Mouse (Mus musculus) lung, adult 2 months (tissue): Measurements from ENCODE around the gene Clybl.

Experiments used
- CTCF ChIP-seq: fragments of 200-500 bp; IDR thresholded peaks from 2 replicates; pipeline ENCODE4 v1.5.1; 2011; ENCODE audit warnings: mild to moderate bottlenecking, low read length, control low read depth; ENCODE audit not compliant: insufficient read depth
- POLR2A ChIP-seq: fragments of 200-500 bp; IDR thresholded peaks from 2 replicates; pipeline ENCODE4 v1.6.1; 2011; ENCODE audit warnings: low read depth, mild to moderate bottlenecking, control low read depth, low read length, borderline replicate concordance; ENCODE audit errors: extremely low read depth

- no peak for TF ChIP-seq CTCF
- TF ChIP-seq POLR2A = no peak
Measured at GRCm38 (mm10) chr14:122358592-122358991, 177.1 kb downstream of the Clybl start.
